Mouse (Mus musculus) limb, embryonic 12.5 days (tissue): Measurements from ENCODE around the gene Galt. TPM values are rescaled to one million over a fixed set of nuclear protein-coding genes. Genes with fewer than 3 reads are reported as not detected.

Source experiments
- ATAC-seq: fragments of 200-750 bp; cut with Nextera tagmentation; 2 replicates; pipeline ENCODE4 v1.8.0; 2017; ENCODE audit warnings: low read depth, moderate TSS enrichment; ENCODE audit not compliant: insufficient number of reproducible peaks, insufficient read depth, low FRiP score, low TSS enrichment
- H3K27ac ChIP-seq: fragments of 300-500 bp; sonication (generic); 2 replicates; pipeline ENCODE4 v1.5.1; 2016; ENCODE audit warnings: mild to moderate bottlenecking, moderate library complexity
- H3K27me3 ChIP-seq: fragments of 300-500 bp; sonication (generic); 2 replicates; pipeline ENCODE4 v1.6.1; 2016; ENCODE audit warnings: mild to moderate bottlenecking, moderate library complexity
- H3K36me3 ChIP-seq: fragments of 300-500 bp; sonication (generic); 2 replicates; pipeline ENCODE4 v1.6.1; 2016; ENCODE audit warnings: mild to moderate bottlenecking, moderate library complexity
- H3K4me1 ChIP-seq: fragments of 300-500 bp; sonication (generic); replicated peaks from 2 replicates; pipeline ENCODE4 v1.6.1; 2016
- H3K4me2 ChIP-seq: fragments of 300-500 bp; sonication (generic); 2 replicates; pipeline ENCODE4 v1.6.1; 2016; ENCODE audit warnings: mild to moderate bottlenecking, moderate library complexity
- H3K4me3 ChIP-seq: fragments of 300-500 bp; sonication (generic); replicated peaks from 2 replicates; pipeline ENCODE4 v1.5.1; 2016; ENCODE audit warnings: mild to moderate bottlenecking
- H3K9ac ChIP-seq: fragments of 300-500 bp; sonication (generic); replicated peaks from 2 replicates; pipeline ENCODE4 v1.6.1; 2016; ENCODE audit warnings: mild to moderate bottlenecking, moderate library complexity
- H3K9me3 ChIP-seq: fragments of 300-500 bp; sonication (generic); 2 replicates; pipeline ENCODE4 v1.6.1; 2016; ENCODE audit warnings: mild to moderate bottlenecking, moderate library complexity
- WGBS: fragments of 180-500 bp; shearing (Covaris S2); methylation state at CpG from one replicate; pipeline ENCODE4 v1.1.7; 2016; 5-methylcytosine and 5-hydroxymethylcytosine counted together
- polyA plus RNA-seq: library from polyadenylated mRNA; unstranded; fragments of >200 nt; fragmentation: Nextera tagmentation; extraction: Ambion mirVana; gene quantifications from 2 replicates; pipeline ENCODE4 v1.2.1, GENCODE M21; 2016

Galt gene
- polyA plus RNA-seq, 1 experiment from 2014 or later: 39.4 TPM

DNA sequence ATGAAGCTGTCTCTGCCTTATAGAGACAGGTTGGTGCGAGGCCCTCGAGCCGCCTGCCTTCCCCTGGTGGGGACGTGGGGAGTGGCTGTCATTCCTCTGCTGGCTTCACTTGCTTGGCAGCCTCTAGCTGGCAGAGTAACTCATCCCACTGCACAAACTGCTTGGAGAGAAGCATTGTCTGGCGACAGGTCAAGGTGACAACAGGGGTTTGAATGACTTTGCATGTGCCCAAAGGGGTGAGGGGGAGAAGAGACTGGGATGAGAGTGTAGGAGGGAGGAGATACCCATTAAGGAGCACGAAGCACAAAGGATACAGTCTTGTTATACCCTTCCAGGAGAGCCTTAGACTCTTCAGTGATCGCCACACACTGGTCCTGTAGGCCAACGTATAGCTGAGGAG is 39.9 kb upstream of the Galt start:
- Histone ChIP-seq H3K9ac (no peak overlapping the region), H3K4me3 (no peak overlapping the region), H3K9me3 (no peaks in the 10 kb centered on the region), H3K36me3 (peaks cover 59% of the 10 kb centered on the region), H3K4me1 (peaks cover 36% of the 10 kb centered on the region), H3K27ac (no peak overlapping the region), H3K27me3 (no peaks in the 10 kb centered on the region), H3K4me2 (no peak overlapping the region)
- WGBS: 78% methylated on average over 8 of the region's 8 CpGs
- no peak for ATAC-seq

DNA sequence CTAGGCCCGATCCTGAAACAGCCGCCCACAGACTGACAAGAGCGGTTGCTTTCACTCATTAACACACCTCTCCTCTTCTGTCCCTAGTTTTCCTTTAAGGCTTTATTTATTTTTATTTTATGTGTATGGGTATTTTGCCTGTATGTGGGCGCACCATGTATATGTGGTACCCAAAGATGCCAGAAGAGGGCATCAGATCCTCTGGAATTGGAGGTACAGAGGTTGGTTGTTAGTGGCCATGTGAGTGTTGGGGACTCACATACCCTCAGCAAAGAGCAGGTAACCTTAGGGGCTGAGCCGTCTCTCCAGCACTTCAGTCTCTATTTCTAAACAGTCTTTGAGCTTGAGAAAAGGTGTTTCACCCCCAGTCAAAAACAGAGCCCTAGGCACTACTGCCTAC is 39.4 kb upstream of the Galt start:
- WGBS: 88% methylated on average over 5 of the region's 5 CpGs
- H3K9me3 ChIP-seq: no peaks in the 10 kb centered on the region
- peaks cover 36% of the 10 kb centered on the region for H3K4me1 ChIP-seq
- no peak overlapping the region for H3K27ac ChIP-seq
- no peak overlapping the region for H3K9ac ChIP-seq
- no peaks in the 10 kb centered on the region for H3K27me3 ChIP-seq
- H3K4me2 ChIP-seq: no peak overlapping the region
- no peak for ATAC-seq
- H3K4me3 ChIP-seq: no peak overlapping the region
- H3K36me3 ChIP-seq: peaks cover 61% of the 10 kb centered on the region

DNA sequence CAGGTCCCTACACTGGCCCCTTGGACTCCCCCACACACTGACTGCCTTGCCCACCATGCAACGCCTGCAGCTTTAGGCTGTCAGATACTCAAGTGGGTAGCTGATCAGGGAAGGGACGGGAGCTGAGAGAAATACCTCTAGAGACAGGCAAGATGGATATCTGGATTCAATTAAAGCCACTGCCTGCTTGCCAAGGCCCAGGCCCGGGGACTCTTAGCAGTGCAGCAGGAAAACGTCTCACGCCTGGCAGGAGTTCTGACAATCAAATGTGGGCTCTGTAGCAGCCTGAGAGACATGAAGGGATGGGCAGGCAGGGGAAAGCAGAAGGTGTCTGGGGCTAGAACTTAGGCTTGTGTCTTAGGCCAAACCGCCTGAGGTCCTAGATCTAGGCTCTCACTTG is 38.2 kb upstream of the Galt start:
- Histone ChIP-seq H3K4me2 (no peak overlapping the region), H3K9me3 (no peaks in the 10 kb centered on the region), H3K4me1 (peaks cover 30% of the 10 kb centered on the region), H3K27ac (peak overlapping the region; percentile 46; the same call in 1 of the 2 replicates), H3K9ac (0 out of 2 replicates have a peak overlapping the region, but pooled peaks have one; percentile 1), H3K36me3 (peaks cover 50% of the 10 kb centered on the region), H3K4me3 (no peak overlapping the region), H3K27me3 (no peaks in the 10 kb centered on the region)
- ATAC-seq: no peak
- WGBS: 31% methylated on average over 6 of the region's 6 CpGs

DNA sequence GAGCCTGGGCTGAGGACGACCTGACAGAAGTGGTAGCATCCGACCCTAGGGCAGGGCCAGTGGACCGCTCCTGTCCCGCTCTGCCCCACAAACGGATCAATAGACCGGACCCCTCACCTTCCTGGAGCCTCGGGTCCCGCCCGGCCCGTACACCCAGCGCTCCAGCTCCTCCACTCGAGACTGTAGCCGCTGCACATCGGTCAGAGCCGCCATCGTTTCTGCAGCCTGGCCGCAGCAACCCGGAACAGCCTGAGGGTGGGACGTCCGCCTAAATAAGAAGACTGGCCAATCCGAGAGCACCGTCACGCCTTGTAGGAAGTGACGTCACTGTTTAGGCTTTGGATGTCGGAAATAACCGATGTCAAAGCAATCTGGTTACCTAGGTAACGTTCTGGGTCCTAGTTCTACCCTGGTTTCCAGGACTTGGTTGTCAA is 32.1 kb upstream of the Galt start, which contains the start of gene Dctn3:
TSS of gene Dctn3 (minus strand) at position 253 of the 434 bp plus-strand sequence.
- under 1% methylated on average over 27 of the region's 27 CpGs for WGBS
- no peak within 1 kb of the TSS for H3K27ac ChIP-seq
- ATAC-seq: peak; percentile 90
- peaks cover 15% of the 10 kb centered on the region for H3K4me1 ChIP-seq
- peaks cover 25% of the 10 kb centered on the region for H3K36me3 ChIP-seq
- H3K4me2 ChIP-seq: peak within 1 kb of the TSS; percentile 74
- peak within 1 kb of the TSS; percentile 72 for H3K4me3 ChIP-seq
- H3K27me3 ChIP-seq: peaks cover 45% of the 10 kb centered on the region
- H3K9ac ChIP-seq: peak within 1 kb of the TSS; percentile 77
- H3K9me3 ChIP-seq: no peaks in the 10 kb centered on the region

DNA sequence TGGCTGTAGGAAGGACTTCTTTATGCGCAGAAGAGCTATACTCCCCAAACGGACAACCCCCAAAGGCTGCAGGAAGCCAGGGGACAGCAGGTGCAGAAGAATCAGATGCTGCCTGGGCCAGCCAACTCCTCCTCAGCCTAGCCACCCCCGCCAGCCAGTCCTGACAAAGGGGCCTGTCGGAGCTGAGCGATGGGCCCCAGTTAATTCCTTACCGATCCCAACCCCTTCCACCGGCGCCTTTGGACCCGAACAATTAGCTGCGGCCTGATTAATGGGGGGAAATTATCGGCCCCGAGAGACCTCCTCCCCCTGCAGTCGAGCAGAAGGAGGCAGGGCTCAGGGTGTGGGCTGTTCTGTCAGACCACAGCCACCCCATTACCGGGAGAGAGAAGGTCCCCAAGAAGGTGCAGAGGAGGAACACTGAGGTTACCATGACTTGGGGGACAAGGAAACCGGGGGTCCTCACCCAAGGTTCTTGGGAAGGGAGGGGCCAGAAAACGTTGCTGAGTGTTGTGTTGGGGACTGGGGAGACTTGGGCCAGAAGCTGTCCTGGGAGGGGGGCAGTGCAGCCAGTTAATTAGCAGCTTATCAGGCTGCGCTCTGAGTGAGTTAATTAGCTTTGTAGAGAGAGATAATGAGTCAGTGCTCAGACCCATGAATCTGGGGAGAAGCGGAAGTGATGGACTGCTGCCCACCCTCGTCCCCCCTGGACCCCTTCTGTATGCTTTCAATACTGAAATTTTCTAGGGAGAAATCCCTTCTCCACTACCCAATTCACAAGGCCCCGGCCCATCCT is 28.0 kb upstream of the Galt start:
- 15% methylated on average over 20 of the region's 20 CpGs for WGBS
- Histone ChIP-seq H3K4me2 (no peak overlapping the region), H3K4me1 (peaks cover 21% of the 10 kb centered on the region), H3K36me3 (no peaks in the 10 kb centered on the region), H3K27ac (no peak overlapping the region), H3K9ac (no peak overlapping the region), H3K27me3 (peaks cover 83% of the 10 kb centered on the region), H3K4me3 (no peak overlapping the region), H3K9me3 (no peaks in the 10 kb centered on the region)
- no peak for ATAC-seq

DNA sequence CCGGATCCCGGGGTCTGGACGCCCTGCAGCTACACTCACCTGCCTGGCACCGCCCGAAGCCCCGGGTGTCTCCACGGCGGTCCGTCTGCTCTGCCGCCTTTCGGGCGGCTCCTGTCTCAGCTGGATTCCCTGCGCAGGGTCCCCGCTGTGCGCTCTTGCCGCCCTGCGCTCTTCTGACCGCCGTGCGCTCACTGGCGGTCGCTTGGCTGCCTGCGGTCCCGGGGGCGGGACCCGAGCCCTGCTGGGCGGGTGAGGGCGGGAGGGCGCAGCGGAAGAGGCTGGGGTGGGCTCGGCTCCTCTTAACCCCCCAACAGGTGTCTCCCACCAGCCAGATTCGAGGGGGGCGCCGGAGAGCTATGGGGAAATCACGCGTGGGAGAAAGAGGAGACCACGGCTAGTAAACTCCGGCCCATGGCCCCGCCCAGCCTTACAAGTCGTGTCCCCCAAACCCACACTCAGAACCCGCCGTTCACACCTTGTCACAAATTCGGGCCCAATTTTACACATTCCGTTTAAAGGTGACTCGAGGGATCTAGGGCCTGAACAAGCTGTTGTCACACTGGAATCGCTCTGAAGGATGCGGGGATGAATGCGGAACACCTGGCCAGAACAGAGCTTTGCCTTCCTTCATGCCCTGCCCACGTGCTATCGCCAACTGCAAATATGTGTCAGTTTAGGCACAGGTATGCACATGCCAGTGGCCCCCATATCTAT is 23.8 kb upstream of the Galt start, which contains the start of gene Arid3c:
TSS of gene Arid3c (minus strand) at position 91 of the 714 bp plus-strand sequence.
- Histone ChIP-seq H3K4me3 (peak within 1 kb of the TSS; percentile 39), H3K27ac (no peak within 1 kb of the TSS), H3K9ac (peak within 1 kb of the TSS; percentile 34; the same call in 1 of the 2 replicates), H3K27me3 (peaks cover 84% of the 10 kb centered on the region), H3K9me3 (no peaks in the 10 kb centered on the region), H3K4me1 (peaks cover 10% of the 10 kb centered on the region), H3K4me2 (peak within 1 kb of the TSS; percentile 66), H3K36me3 (no peaks in the 10 kb centered on the region)
- WGBS: 2% methylated on average over 50 of the region's 50 CpGs
- ATAC-seq: 0 out of 2 replicates have a peak, but pooled peaks have one; percentile 34

DNA sequence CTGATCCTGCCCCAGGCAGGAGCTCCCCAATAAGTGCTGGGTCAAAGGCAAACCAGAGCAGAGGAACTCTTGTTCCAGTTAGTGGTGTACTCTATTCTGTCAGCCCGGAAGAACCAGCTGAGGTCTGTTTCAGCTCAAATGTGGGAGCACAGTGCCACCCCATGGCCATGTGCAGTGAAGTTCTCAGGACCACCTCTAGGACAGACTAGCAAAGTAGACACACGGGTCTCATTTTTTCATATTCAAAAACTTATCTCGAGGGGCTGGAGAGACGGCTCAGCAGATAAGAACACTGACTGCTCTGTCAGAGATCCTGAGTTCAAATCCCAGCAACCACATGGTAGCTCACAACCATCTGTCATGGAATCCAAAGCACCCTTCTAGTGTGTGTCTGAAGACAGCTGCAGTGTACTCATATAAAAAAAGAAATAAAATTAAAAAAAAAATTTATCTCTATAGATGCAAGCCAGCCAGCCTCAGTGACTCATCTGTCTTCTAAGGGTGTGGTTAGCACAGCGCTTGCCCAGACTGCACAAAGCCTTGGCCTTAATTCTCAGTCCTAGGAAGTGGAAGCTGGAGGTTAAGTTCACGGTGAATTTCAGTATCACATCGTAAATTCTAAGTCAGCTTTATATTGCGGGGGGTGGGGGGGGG is 17.3 kb upstream of the Galt start:
- H3K27me3 ChIP-seq: peaks cover 22% of the 10 kb centered on the region
- peak; percentile 5; the same call in 1 of the 2 replicates for ATAC-seq
- H3K9me3 ChIP-seq: no peaks in the 10 kb centered on the region
- H3K4me1 ChIP-seq: peaks cover 15% of the 10 kb centered on the region
- no peak overlapping the region for H3K27ac ChIP-seq
- H3K9ac ChIP-seq: no peak overlapping the region
- no peak overlapping the region for H3K4me2 ChIP-seq
- no peak overlapping the region for H3K4me3 ChIP-seq
- H3K36me3 ChIP-seq: peaks cover 15% of the 10 kb centered on the region
- WGBS: 31% methylated on average over 8 of the region's 8 CpGs

DNA sequence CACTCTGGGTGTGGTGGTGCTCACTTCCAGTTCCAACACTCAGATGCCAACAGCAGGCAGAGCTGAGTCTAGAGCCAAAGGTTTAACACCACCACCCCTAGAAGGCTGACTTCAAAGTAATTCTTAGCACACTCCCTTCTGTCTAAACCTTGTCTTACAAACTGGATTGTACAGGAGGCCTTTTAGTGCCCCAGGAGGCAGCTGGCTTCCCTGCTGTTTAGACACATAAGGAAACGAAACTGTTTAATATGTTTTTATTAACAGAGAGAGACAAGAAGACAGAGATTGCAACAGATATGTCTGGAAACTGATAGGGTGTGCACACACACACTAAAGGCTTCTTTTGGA is 16.8 kb upstream of the Galt start:
- Histone ChIP-seq H3K4me2 (no peak overlapping the region), H3K9me3 (no peaks in the 10 kb centered on the region), H3K27me3 (peaks cover 17% of the 10 kb centered on the region), H3K27ac (no peak overlapping the region), H3K4me1 (peaks cover 15% of the 10 kb centered on the region), H3K36me3 (peaks cover 15% of the 10 kb centered on the region), H3K9ac (no peak overlapping the region), H3K4me3 (no peak overlapping the region)
- ATAC-seq: no peak
- WGBS: 49% methylated on average over 1 of the region's 1 CpGs

DNA sequence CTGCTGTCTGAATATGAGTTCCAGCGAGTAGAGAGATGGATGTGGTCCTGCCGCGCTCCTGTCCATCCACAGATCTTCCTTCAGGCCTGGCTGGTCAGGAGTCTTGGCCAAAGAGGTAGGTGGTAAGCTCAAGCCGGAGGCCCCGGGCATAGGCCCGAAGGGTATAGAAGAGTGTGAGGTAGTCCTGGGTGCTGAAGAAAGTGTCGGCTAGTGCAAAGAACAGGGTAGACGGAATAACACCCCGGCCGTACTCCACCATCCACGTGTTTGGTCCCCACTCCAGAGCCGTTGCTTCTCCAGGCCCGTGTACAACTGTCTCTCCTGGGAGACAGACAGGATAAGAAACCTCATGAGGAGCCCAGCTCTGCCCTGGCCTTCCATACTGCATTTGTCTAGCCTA is 15.8 kb upstream of the Galt start:
- Histone ChIP-seq H3K4me1 (peaks cover 15% of the 10 kb centered on the region), H3K9me3 (no peaks in the 10 kb centered on the region), H3K4me3 (no peak overlapping the region), H3K27me3 (peaks cover 10% of the 10 kb centered on the region; the same call in 1 of the 2 replicates), H3K4me2 (0 out of 2 replicates have a peak overlapping the region, but pooled peaks have one; percentile 94), H3K36me3 (peaks cover 15% of the 10 kb centered on the region), H3K9ac (no peak overlapping the region), H3K27ac (no peak overlapping the region)
- WGBS: 94% methylated on average over 13 of the region's 13 CpGs
- no peak for ATAC-seq

DNA sequence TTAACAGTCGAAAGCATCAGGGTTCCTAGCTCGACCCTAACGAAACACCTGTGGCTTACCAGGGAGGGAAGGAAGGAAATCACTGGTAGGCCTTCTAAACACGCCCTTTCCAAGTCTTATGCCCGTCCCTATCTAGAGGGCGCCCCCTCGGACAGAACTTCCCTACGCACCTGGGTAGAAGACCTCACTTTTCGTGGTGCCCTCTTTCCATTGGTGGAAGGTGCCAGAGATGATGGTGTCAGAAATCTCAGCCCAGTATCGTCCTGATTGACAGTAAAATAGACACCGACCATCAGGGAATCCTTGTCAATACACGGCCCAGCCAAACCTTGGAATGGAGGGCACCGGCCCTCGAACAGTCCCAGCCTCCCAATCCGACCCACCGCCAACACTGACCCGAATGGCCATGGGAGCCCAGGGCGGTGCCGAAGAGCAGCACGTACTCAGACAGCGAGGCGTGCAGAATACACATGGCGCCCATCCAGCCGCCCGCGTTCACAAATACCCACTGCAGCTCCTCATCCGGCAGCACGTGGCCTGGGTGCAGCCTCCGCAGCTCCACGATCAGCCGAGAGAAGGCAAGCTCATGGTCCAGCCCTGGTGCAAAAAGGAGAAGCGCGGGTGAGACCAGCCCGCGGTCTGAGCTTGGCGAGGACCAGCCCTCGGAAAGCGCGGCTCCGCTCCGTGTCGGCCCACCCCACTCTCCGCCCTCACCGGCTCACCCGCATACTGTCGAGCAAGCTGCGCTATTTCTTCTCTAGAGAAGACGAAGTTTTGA is 14.5 kb upstream of the Galt start:
- Histone ChIP-seq H3K27me3 (no peaks in the 10 kb centered on the region), H3K9me3 (no peaks in the 10 kb centered on the region), H3K4me3 (peak overlapping the region; percentile 74), H3K27ac (peak overlapping the region; percentile 83), H3K9ac (peak overlapping the region; percentile 69), H3K4me1 (peaks cover 15% of the 10 kb centered on the region), H3K36me3 (peaks cover 15% of the 10 kb centered on the region), H3K4me2 (peak overlapping the region; percentile 94)
- WGBS: 1% methylated on average over 48 of the region's 48 CpGs
- peak; percentile 74 for ATAC-seq
